Mouse (Mus musculus) spleen, postnatal 10 days (tissue): ENCODE data around the gene Ggta1.

Source experiments
- DNase-seq, 2 experiments: peaks; one replicate each; pipeline ENCODE4 v3.0.0; 2021 to 2022; ENCODE audit warnings: low spot score in 2 of 2

Gene Ggta1

GRCm38 (mm10) chr2:35462791-35463281, at the start of gene Ggta1:
Gene Ggta1, minus strand, starts transcription at chr2:35463231.
- peak; percentile 42 to 52 for DNase-seq

GRCm38 (mm10) chr2:35512226-35512625, 49.2 kb upstream of the Ggta1 start:
- DNase-seq, result no peak

GRCm38 (mm10) chr2:35510920-35511319, 47.9 kb upstream of the Ggta1 start:
- no peak for DNase-seq

GRCm38 (mm10) chr2:35509888-35510287, 46.9 kb upstream of the Ggta1 start:
- DNase-seq, result no peak

GRCm38 (mm10) chr2:35509343-35509667, 46.3 kb upstream of the Ggta1 start:
- no peak for DNase-seq

GRCm38 (mm10) chr2:35508597-35509342, 45.7 kb upstream of the Ggta1 start:
- DNase-seq, result no peak

GRCm38 (mm10) chr2:35507191-35507511, 44.1 kb upstream of the Ggta1 start:
- DNase-seq, result peak; percentile 34 to 59

GRCm38 (mm10) chr2:35506311-35507190, 43.5 kb upstream of the Ggta1 start:
- peak in 1 of 2 experiments; percentile 55 for DNase-seq

GRCm38 (mm10) chr2:35505519-35506286, 42.7 kb upstream of the Ggta1 start:
- DNase-seq, result no peak

- DNase-seq, result peak; percentile 41 to 42
These were observed 41.4 kb upstream of the Ggta1 start for GRCm38 (mm10) chr2:35504417-35504776.

GRCm38 (mm10) chr2:35503723-35504416, 40.8 kb upstream of the Ggta1 start:
- peak in 1 of 2 experiments; percentile 56 for DNase-seq

GRCm38 (mm10) chr2:35503021-35503722, 40.1 kb upstream of the Ggta1 start:
- DNase-seq, result peak in 1 of 2 experiments; percentile 40

GRCm38 (mm10) chr2:35502561-35502960, 39.5 kb upstream of the Ggta1 start:
- DNase-seq, result no peak

- DNase-seq, result peak in 1 of 2 experiments; percentile 33
These were observed 36.4 kb upstream of the Ggta1 start for GRCm38 (mm10) chr2:35499474-35499873.

- no peak for DNase-seq
These were observed 35.9 kb upstream of the Ggta1 start for GRCm38 (mm10) chr2:35498961-35499360.

- no peak for DNase-seq
These were observed 34.7 kb upstream of the Ggta1 start for GRCm38 (mm10) chr2:35497662-35498196.

- no peak for DNase-seq
These were observed 33.4 kb upstream of the Ggta1 start for GRCm38 (mm10) chr2:35496279-35497013.

GRCm38 (mm10) chr2:35495486-35496278, 32.7 kb upstream of the Ggta1 start:
- peak; percentile 53 to 56 for DNase-seq

GRCm38 (mm10) chr2:35493566-35493965, 30.5 kb upstream of the Ggta1 start:
- DNase-seq, result no peak
